Mouse (Mus musculus) midbrain, embryonic 11.5 days (tissue): ENCODE results near the gene Sema4d. TPM values are rescaled to one million over a fixed set of nuclear protein-coding genes. Genes with fewer than 3 reads are reported as not detected.

Experiments used
- ATAC-seq: fragments of 200-750 bp; cut with Nextera tagmentation; 2 replicates; pipeline ENCODE4 v1.8.0; 2017; ENCODE audit warnings: moderate TSS enrichment, moderate library complexity; ENCODE audit not compliant: low FRiP score
- DNase-seq: peaks from one replicate; pipeline ENCODE4 v3.0.0; 2015; ENCODE audit warnings: low spot score; ENCODE audit errors: missing footprints
- H3K27ac ChIP-seq: fragments of 300-500 bp; sonication (generic); 2 replicates; pipeline ENCODE4 v1.5.1; 2014; ENCODE audit warnings: low read depth, low read length
- H3K27me3 ChIP-seq: fragments of 300-500 bp; sonication (generic); 2 replicates; pipeline ENCODE4 v1.6.1; 2014; ENCODE audit warnings: mild to moderate bottlenecking, low read length, moderate library complexity, mixed read lengths; ENCODE audit not compliant: control insufficient read depth, insufficient read depth
- H3K36me3 ChIP-seq: fragments of 300-500 bp; sonication (generic); 2 replicates; pipeline ENCODE4 v1.6.1; 2014; ENCODE audit warnings: mild to moderate bottlenecking, low read length, moderate library complexity, mixed read lengths; ENCODE audit not compliant: control insufficient read depth, insufficient read depth
- H3K4me1 ChIP-seq: fragments of 300-500 bp; sonication (generic); 2 replicates; pipeline ENCODE4 v1.6.1; 2014; ENCODE audit warnings: low read length; ENCODE audit not compliant: control insufficient read depth, insufficient read depth
- H3K4me2 ChIP-seq: fragments of 300-500 bp; sonication (generic); 2 replicates; pipeline ENCODE4 v1.6.1; 2014; ENCODE audit warnings: mild to moderate bottlenecking, moderate library complexity
- H3K4me3 ChIP-seq: fragments of 300-500 bp; sonication (generic); 2 replicates; pipeline ENCODE4 v1.5.1; 2014; ENCODE audit warnings: low read depth, low read length
- H3K9ac ChIP-seq: fragments of 300-500 bp; sonication (generic); 2 replicates; pipeline ENCODE4 v1.6.1; 2014; ENCODE audit warnings: low read length
- H3K9me3 ChIP-seq: fragments of 300-500 bp; sonication (generic); 2 replicates; pipeline ENCODE4 v1.6.1; 2016; ENCODE audit warnings: low read length; ENCODE audit not compliant: control insufficient read depth
- WGBS: fragments of 180-500 bp; shearing (Covaris S2); extraction: QIAGEN DNeasy Blood & Tissue Kit; methylation state at CpG from one replicate; pipeline ENCODE4 v1.1.7; 2014; 5-methylcytosine and 5-hydroxymethylcytosine counted together
- microRNA-seq: library from miRNA; unstranded; fragments of <30 nt; microRNA quantifications from one replicate; pipeline ENCODE4, GENCODE M21; 2017
- polyA plus RNA-seq: library from polyadenylated mRNA; unstranded; fragments of >200 nt; fragmentation: Nextera tagmentation; extraction: Ambion mirVana; gene quantifications from 2 replicates; pipeline ENCODE4 v1.2.1, GENCODE M21; 2014

The Sema4d gene
- polyA plus RNA-seq, 1 experiment from 2014 or later = 4.9 TPM

DNA sequence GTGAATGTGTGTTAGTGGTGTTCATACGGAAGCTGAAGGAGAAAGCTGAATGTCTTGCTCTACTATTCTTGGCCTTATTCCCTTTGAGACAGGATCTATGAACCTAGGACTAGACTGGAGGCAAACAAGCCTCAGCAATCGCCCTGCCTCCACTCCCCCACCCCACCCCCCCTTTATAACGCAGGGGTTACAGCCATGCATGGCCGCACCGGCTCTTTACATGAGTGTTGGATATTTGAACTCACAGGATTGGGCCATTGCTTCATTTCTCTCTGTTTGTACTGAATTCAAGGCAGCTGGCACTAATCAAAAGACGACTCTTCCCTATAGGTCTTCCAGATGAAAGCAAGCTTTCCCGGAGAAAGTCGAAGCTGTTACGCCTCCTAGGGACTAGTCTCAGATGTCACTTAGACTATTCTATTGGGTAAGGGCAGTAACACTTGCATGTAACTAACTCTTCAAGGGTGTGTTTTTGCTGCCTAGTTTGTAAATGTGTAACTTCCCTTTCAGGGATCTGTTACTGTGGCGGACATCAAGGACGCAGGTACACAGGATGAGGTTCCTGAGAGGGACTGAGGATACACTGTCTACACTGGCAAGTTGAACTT lies 151.3 kb downstream of the Sema4d start:
- H3K9ac ChIP-seq = no peak overlapping the region
- H3K4me3 ChIP-seq = no peak overlapping the region
- 35% methylated on average over 11 of the region's 11 CpGs for WGBS
- no peaks in the 10 kb centered on the region for H3K36me3 ChIP-seq
- H3K27ac ChIP-seq = no peak overlapping the region
- H3K9me3 ChIP-seq = no peaks in the 10 kb centered on the region
- DNase-seq (no peak), ATAC-seq (no peak)
- no peaks in the 10 kb centered on the region for H3K27me3 ChIP-seq
- no peak overlapping the region for H3K4me2 ChIP-seq
- H3K4me1 ChIP-seq = peaks cover 8% of the 10 kb centered on the region

DNA sequence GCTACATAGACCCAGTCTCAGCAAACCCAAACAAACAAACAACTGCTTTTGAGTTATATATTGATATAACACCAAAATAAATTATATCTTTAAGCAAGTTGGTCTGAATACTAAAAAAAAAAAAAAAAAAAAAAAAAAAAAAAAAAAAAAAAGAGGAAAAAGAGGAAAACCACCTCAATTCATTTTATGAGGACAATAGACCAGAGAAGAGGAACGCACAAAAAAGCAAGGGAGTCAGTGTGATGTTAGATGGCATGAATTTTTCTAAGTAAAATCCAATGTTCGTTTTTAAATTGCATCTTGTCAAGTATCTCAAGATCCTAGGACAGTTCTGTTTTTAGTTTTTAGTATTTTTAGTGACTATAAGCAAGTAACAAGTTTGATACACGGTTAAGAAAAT lies 152.1 kb downstream of the Sema4d start:
- WGBS = 91% methylated on average over 3 of the region's 3 CpGs
- H3K4me2 ChIP-seq = no peak overlapping the region
- no peak for ATAC-seq

DNA sequence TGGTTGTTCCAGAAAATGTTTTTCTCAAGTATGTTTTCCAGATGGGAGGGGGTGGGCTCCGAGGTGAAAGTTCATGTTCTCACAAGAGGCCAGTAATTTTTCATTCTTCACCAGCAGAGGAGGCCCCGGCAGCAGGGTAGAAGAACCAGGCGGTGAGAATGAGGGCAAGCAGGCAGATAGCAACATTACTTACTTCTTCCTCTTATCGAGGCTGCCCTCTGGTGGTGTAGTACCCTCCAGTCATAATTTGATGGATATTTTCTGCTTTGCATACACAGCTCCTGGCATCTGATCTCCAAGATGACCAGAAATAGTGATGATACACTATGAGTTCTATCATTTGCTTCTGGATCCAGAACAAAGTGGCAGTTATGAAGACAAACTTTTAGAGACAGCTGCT lies 154.6 kb downstream of the Sema4d start:
- Histone ChIP-seq H3K4me3 (no peak overlapping the region), H3K9ac (no peak overlapping the region), H3K9me3 (no peaks in the 10 kb centered on the region), H3K27me3 (no peaks in the 10 kb centered on the region), H3K4me1 (no peaks in the 10 kb centered on the region), H3K4me2 (no peak overlapping the region), H3K36me3 (no peaks in the 10 kb centered on the region), H3K27ac (no peak overlapping the region)
- ATAC-seq = no peak
- DNase-seq = no peak
- 85% methylated on average over 4 of the region's 4 CpGs for WGBS

More for the DNA sequence above, 152.1 kb downstream of the Sema4d start:
- DNase-seq = no peak
- Histone ChIP-seq H3K9me3 (no peaks in the 10 kb centered on the region), H3K27ac (no peak overlapping the region), H3K4me3 (no peak overlapping the region), H3K4me1 (no peaks in the 10 kb centered on the region), H3K36me3 (no peaks in the 10 kb centered on the region), H3K27me3 (no peaks in the 10 kb centered on the region), H3K9ac (no peak overlapping the region)

Small RNA genes within 50 kb of the gene (microRNA-seq; reads per million reads assigned to microRNA genes)
- not detected for gene Gm23566

Other genes starting within 250 kb of the Sema4d start
- gene Shc3, start 224.3 kb downstream of the Sema4d start, polyA plus RNA-seq = 4.5 and 5.7 TPM in 2 replicates
- 364 and 404 TPM in 2 replicates for gene Cks2, start 148.5 kb downstream of the Sema4d start, polyA plus RNA-seq
- gene Secisbp2, start 142.1 kb downstream of the Sema4d start, polyA plus RNA-seq = 22.7 and 28.5 TPM in 2 replicates
- 252 and 256 TPM in 2 replicates for gene Gadd45g, start 52.9 kb upstream of the Sema4d start, polyA plus RNA-seq